Mouse (Mus musculus) gastrocnemius, postnatal 14 days (tissue): Measurements from ENCODE around the gene Zfp346. TPM values are rescaled to one million over a fixed set of nuclear protein-coding genes. Genes with fewer than 3 reads are reported as not detected.
"Not testable (repeated sequence)": the region's sequence is repeated elsewhere in the genome, so short reads cannot be mapped to it uniquely, and the experiment has no call there.

Source experiments
- DNase-seq: peaks from one replicate; pipeline ENCODE4 v3.0.0; 2021; ENCODE audit warnings: mixed read lengths
- intact Hi-C: fragments of 180-260 bp; cut with DNase I; formaldehyde crosslinking; loops from one replicate; pipeline ENCODE4 v1.15.1; 2025; ENCODE audit warnings: low total_unique reads
- long read RNA-seq, 2 experiments: library from polyadenylated mRNA; stranded (forward); transcript quantifications; one replicate each; pipeline ENCODE4 v2.0.0; 2021
- total RNA-seq, 2 experiments: library from RNA; stranded (reverse); gene quantifications; 2 replicates each; pipeline ENCODE4 v1.2.3; 2021

The Zfp346 gene
- total RNA-seq: 10 to 100 TPM; 10.2 to 11.2 TPM
- long read RNA-seq, experiment 1, partial matches to known transcripts: 1 of 9 reads
- long read RNA-seq, experiment 1, other reads (novel, unspliced or antisense): 5 of 9 reads
- long read RNA-seq, experiment 2, partial matches to known transcripts: 0 of 12 reads
- long read RNA-seq, experiment 2, other reads (novel, unspliced or antisense): 6 of 12 reads

DNA sequence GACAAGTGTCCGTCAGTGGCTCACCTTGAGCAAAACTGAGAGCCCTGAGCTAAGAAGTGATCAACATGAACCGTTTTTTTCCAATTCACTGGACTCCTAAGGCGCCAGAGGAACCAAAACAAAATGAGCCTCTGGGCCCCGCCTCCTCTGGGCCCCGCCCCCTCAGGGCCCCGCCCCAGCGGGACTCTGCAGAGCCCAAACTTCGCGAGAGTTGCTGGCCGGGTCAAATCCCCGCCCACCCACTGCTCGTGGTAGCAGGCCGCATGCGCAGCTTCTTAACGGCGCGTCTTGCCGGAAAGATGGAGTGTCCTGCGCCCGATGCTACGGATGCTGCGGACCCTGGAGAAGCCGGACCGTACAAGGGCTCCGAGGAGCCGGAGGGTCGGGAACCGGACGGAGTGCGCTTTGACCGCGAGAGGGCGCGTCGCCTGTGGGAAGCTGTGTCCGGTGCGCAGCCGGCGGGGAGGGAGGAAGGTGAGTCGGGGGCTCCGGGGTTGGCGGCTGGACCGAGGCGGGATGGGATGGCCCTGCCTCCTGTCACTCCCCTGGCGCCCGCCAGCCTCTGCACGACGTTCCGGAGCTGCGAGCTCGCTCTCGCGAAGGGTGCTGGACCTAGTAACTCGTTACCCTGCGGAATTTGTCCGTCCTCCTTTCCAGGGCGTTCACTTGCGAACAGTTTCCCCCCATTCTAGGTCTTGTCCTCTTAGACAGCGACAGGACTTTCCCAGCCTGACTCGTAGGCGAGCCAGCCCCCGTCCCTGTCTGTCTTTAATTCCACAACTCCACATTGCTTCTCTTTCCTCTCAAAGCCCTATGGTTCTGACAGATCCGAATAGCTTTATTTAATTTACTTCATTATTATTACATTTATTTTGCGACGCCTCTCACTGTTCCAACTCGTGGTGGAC is at the start of gene Zfp346:
Zfp346 (plus strand) TSS at position 267 of the 908 bp plus-strand sequence.
- peak; percentile 98 for DNase-seq
- intact Hi-C loops: no loop called here

DNA sequence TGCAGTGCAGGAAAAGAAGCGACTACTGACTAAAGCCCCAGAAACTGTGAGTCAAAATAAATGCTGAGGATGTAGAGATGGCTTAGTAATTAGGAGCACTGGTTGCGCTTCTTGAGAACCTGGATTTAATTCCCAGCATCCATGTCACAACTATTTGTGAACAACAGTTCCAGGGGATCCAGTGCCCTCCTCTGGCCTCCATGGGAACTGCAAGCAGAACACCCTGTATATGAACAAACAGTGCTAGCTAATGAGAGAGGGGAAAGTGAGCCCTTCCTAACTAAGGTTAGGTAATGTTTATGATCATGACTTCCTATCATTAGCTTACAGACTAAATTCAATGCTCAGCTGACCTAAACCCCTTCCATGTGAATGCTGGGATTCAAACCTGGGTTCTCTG is 47.1 kb upstream of the Zfp346 start:
- intact Hi-C loops: no loop called here

DNA sequence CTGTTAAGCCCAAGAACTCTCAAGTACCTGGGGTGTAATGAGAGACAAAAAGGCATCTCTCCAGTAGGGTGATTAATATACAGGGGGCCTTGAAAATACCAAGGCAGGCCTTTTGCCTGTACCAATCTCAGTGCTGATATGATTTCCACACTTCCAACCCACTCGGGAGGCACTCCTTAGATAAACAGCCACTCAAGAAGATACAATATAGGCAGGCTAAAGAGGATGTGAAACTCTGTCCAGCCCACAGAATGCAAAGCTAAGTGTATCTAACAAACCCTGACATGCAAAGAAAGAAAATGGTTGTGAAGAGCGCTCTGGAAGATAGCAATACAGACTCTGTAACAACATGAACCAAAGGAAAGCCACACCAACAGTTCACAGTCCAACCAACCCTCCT is 41.8 kb upstream of the Zfp346 start:
- no peak for DNase-seq
- intact Hi-C loops: no loop called here

More for the DNA sequence above, 47.1 kb upstream of the Zfp346 start:
- DNase-seq: no peak

- DNase-seq: no peak
- intact Hi-C loops: loop anchor here (5.0 kb wide), 1 partner anchor 272 kb away; no protein-coding TSS in a partner anchor
These were observed 35.4 kb upstream of the Zfp346 start for GRCm38 (mm10) chr13:55069719-55070118.

- no peak for DNase-seq
- intact Hi-C loops: loop anchor here (5.0 kb wide), 1 partner anchor 274 kb away; no protein-coding TSS in a partner anchor
These were observed 33.8 kb upstream of the Zfp346 start for GRCm38 (mm10) chr13:55071322-55071721.

GRCm38 (mm10) chr13:55075597-55075996 is 29.5 kb upstream of the Zfp346 start:
- intact Hi-C loops: no loop called here
- peak; percentile 3 for DNase-seq

- intact Hi-C loops: no loop called here
- DNase-seq: no peak
These were observed 12.5 kb upstream of the Zfp346 start for GRCm38 (mm10) chr13:55092588-55092987.

GRCm38 (mm10) chr13:55097841-55098240 is 7.3 kb upstream of the Zfp346 start:
- intact Hi-C loops: not testable (repeated sequence)

DNA sequence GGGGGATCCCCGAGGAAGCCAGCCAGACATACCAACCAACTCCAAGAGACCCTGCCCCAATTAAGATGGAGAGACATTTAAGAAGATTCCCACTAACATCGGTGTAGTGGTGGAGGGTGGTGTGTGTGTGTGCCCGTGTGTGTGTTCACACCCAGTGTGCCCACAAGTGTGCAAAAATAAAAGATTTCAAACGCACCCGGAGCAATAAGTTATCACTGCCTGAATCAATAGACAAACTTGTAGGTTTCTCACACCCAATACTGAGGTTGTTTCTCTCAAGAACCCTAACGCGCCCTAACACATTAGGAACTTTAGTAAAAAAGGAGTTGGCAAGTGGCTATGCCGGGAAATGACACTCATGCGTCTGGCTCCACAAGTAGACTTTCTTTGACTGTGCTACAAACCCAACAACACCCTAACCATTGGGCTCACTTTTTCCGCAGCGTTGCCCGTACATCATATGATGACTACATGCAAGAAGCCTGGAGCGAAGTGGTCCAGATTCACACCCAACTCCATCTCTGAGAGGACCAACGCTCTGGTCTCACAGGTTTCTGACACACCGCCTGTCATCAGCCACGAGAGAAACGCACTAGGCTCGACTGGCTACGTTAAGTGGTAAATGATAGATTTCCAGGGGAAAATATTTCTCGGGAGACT is 5.9 kb upstream of the Zfp346 start:
- DNase-seq: no peak
- intact Hi-C loops: no loop called here

More at GRCm38 (mm10) chr13:55097841-55098240, 7.3 kb upstream of the Zfp346 start:
- DNase-seq: not testable (repeated sequence)

- intact Hi-C loops: no loop called here
- peak; percentile 84 for DNase-seq
These were observed 5.2 kb upstream of the Zfp346 start, which contains the start of gene Uimc1 for GRCm38 (mm10) chr13:55099726-55100478. TSS of gene Uimc1 (minus strand) at chr13:55100300.

DNA sequence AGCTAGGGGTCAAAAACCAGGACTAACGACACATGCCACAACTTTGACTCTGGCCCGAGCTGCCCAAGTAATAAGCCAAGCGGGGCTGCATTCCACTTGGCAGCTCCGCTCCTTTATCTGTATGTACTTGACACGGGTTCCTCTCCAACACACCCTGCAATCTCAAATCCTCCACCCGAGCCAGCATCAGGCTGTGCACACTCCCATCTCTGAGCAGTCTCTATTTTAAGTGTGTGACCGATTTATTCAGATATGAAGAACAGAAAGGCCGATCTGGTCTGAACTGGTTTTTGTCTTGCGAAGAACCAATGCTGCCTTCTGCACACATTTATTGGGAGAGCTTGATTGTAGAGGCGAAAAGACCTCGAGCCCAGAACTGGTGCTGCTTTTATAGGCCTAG is 3.5 kb upstream of the Zfp346 start:
- intact Hi-C loops: no loop called here
- DNase-seq: no peak

GRCm38 (mm10) chr13:55102366-55102765 is 2.7 kb upstream of the Zfp346 start:
- DNase-seq: no peak
- intact Hi-C loops: no loop called here

DNA sequence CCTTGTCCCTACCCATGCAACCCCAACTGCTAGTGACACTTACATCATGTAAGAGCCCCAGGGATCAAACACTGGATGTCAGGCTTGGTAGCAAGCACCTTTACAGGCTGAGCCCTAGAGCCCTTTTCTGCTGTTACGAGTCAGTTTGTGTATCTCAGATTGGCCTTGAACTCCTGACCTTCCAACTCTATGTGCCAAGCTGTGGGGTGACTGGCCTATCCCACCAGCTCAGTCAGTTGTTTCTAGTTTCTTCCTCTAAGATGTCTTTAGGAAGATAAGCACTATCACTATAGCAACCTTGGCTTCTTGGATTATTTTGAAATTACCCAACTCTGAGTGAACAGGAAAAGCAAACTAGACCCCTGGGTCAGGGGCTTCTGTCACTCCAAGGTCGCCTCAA is 1.8 kb upstream of the Zfp346 start:
- DNase-seq: no peak
- intact Hi-C loops: no loop called here

- no peak for DNase-seq
These were observed 1.0 kb downstream of the Zfp346 start for GRCm38 (mm10) chr13:55105953-55106691.

GRCm38 (mm10) chr13:55107116-55107515 is 2.0 kb downstream of the Zfp346 start:
- no peak for DNase-seq
- intact Hi-C loops: no loop called here

More at GRCm38 (mm10) chr13:55105953-55106691, 1.0 kb downstream of the Zfp346 start:
- intact Hi-C loops: no loop called here

DNA sequence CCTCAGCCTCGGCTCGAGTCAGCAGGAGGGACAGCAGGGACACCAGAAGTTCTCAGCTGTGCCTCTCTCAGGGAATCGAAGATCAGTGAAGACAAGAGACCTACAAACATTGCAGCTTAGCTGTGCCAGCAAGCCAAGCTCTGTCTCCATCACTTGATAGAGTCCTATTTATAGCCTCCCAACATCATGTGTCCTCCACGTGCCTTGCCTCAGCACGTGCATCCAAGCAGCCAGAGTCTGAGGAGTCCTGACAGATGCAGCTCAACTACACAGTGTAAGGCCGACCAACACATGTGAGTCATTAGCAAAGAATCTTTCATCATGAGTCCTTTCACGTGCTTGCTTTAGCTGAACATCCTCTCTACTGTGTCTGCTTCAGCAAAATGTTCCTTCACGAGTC is 2.6 kb downstream of the Zfp346 start:
- peak; percentile 17 for DNase-seq

DNA sequence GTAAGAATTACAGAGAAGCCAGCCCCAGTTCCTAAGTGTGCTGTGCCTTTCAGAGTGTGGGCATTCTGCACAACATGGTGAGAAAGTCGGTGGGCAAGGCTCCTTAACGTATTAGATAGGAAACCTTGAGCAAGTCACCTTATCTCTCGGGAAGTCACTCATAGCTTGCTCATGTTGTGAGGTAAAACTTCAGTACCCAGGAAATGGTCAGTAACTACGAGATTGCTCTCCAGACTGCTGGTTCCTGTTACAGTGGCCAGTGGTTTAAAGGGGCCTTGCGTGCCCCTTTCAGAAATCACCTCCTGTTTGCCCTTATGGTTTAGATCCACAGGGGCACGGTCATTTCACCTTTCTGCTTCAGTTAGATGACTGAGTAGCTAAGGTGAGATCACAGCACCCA is 9.3 kb downstream of the Zfp346 start:
- intact Hi-C loops: no loop called here
- no peak for DNase-seq

More for the DNA sequence above, 2.6 kb downstream of the Zfp346 start:
- intact Hi-C loops: no loop called here

DNA sequence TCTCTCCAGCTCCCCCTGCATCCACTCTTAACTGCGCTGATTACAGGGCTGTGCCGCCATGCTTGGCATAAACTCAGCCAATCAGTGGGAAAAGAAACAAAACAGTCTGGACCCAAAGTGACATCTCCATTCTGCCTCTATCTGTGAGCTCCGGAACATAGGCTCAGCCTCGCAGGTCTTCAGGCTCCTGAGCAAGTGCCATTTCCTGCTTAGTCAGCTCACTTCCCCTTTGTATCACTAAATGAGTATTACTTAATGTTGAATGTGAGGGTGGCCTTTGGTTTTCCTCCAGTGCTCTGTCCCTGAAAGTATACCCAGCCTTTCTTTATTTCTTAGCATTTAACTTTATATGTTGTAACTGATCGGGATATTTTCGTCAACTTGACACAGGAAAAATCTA is 19.8 kb downstream of the Zfp346 start:
- DNase-seq: no peak
- intact Hi-C loops: no loop called here

DNA sequence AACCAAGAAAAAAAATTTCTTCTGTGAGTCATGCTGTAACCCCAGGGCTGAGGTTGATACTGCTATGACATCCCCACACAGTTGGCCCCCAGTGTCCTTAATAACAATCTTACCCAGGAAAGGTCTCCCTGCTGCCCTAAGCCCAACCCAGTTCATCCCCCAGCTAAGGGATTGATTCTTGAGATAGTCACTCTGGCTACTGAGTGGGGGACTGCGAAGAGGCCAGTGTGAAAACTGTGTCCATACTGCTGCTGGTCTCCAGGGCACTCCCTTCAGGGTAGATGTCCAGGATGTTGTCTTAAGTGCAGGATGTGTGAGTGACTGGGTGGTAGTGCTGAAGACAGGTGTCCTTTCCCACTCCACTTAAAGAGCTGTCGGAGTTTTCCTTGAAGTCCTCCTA is 28.3 kb downstream of the Zfp346 start, which contains the start of gene Gm17617:
Gm17617 (minus strand) TSS at position 101 of the 400 bp plus-strand sequence.
- intact Hi-C loops: no loop called here

More for the DNA sequence above, 28.3 kb downstream of the Zfp346 start, which contains the start of gene Gm17617:
- no peak for DNase-seq
